Mouse (Mus musculus) granulocyte monocyte progenitor cell, adult 5-6 weeks (primary cell): Measurements from ENCODE around the gene Nmbr. TPM values are rescaled to one million over a fixed set of nuclear protein-coding genes. Genes with fewer than 3 reads are reported as not detected.

Experiments
- ATAC-seq: replicated peaks from 2 replicates; pipeline ENCODE4 v1.8.0; 2016; ENCODE audit warnings: mild to moderate bottlenecking, moderate TSS enrichment, inconsistent platforms; ENCODE audit not compliant: poor library complexity, severe bottlenecking
- total RNA-seq, 2 experiments: library from RNA; stranded (forward) in 1 of 2; stranded (reverse) in 1 of 2; fragments of 200-712, 200-1000 nt in 1 of 2; fragments of >200 nt in 1 of 2; fragmentation: Nextera tagmentation in 1 of 2; gene quantifications; 2 replicates each; pipeline ENCODE4 v1.2.3; 2014 to 2017

The Nmbr gene
- total RNA-seq (2014; fragmentation: Nextera tagmentation) (not detected in 2 replicates), total RNA-seq (2017) (not detected in 2 replicates)

DNA sequence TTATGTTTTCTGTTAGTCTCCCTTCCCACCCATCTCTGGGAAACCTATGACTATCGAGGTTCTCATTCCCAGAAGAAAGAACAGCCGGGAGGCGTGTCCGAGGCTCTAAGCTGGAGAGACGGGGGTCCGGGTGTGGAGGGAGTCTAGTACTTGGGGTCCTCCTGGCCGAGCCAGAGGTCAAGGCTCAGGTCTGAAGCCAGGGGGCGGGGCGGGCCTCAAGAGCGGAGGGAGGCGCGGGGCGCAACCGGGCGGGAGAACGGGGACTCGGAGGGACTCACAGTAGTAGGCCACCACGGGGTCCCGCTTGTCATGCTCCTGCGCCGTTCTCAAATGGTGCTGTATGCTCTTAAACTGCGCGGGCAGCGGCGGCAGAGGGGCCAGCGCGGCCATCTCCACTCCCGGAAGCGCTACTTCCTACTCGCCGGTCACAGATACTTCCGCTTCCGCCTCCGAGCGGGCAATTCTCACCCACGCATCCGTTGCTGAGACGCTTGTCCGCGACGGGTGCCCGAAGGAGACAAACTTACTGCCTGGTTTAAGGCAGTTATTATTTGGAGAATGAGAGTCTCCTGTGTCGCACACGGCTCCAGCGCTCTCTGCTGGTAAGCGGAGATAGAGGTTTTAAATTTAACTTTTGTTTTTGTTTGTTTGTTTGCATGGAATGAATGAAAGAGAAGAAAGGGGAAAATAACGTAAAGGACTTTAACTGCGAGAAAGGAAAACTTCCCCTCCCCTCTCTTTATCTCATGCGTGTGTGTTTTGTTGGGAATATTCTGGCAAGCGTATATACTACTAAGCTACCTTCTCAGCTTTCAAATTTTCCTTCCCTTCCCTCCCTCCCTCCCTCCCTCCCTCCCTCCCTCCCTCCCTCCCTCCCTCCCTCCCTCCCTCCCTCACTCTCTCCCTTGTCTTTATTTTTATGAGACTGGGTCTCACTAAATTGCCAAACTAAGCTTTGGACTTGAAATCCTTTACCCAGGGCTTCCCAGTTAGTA is at the start of gene Nmbr, which contains the start of gene Vta1:
TSS of gene Nmbr (plus strand) at position 520 of the 995 bp plus-strand sequence.
TSS of gene Vta1 (minus strand) at position 489 of the 995 bp plus-strand sequence.
- ATAC-seq = peak; percentile 100

DNA sequence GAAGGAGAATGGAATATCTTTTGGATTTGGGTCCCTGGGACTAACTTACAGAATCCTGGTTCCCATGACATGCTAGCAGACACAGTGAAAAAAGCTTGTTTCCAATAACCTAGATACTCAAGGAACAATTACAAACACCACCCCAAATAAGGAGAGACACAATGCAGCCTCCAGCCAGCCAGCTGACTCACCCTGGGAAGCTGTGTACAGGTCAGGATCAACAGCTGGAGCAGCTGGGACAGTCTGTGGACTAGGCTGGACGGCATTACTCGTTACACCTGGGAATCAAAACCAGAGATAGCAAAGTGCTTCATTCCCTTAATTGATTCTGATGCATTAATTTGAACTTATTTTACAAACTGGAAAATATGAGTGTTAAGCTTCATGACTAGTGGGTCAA is 44.5 kb upstream of the Nmbr start:
- no peak for ATAC-seq

DNA sequence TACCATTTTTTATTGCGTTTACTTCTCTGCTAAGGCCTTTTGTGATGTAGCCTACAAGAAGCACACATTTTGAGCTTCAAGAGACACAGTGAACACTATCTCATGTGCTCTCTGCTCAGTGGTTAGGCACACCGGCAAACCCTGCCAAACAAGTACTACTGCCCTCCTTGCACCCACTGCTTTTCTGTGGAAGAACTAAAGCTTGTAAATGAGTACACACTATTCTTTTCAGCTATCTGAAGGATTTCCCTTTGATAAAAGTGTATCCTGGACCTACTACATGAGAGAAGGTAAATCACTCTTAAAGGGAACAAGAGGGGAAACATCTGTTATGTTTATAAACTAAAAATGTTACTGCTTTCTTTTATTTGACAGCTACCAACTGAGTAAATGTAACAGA is 39.2 kb upstream of the Nmbr start:
- no peak for ATAC-seq

DNA sequence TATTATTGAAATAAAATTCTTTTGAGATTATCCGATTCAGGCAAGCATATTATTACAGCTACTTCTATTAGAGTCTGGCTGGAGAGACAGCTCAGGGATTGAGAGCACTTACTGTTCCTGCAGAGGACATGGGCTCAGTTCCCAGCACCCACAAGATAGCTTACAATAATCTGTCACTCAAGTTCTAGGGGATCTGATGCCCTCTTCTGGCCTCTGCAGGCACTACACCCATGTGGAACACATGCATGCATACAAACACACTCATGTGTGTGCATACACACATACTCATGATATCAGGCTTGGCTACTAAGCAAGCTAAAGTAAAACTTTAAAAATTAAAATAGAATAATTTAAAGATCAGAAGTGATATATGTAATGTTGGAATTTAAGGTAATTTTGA is 19.7 kb upstream of the Nmbr start:
- ATAC-seq = no peak

DNA sequence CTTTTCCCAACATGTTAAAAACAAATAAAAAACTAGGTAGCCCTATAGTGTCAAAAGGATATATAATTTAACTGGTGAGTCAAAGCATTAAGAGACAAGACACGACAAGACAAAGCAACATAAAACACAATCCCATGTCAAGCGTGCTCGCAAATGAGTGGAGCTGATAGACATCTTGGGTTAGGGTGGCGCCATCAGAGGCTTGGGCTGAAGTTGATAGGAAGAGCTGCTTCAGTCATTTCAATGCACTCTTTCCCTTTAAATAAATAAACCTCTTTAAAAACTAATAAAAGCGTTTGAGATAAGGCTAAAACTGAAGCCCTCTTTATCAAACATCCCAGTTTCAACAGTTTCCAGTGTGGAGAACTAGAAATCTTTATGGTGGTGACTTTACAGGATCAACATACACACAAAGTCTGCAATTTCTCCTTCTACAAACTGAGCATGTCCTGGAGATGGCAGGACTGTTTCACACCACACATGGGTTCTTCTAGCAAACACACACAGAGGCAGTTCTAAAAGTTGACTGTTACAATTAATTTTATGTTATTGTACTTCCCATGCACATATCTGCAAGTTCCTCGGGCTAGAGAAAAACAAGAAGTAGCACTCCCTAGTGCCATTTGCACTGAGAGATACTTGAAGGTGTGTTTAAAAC is 16.5 kb upstream of the Nmbr start:
- ATAC-seq = no peak

DNA sequence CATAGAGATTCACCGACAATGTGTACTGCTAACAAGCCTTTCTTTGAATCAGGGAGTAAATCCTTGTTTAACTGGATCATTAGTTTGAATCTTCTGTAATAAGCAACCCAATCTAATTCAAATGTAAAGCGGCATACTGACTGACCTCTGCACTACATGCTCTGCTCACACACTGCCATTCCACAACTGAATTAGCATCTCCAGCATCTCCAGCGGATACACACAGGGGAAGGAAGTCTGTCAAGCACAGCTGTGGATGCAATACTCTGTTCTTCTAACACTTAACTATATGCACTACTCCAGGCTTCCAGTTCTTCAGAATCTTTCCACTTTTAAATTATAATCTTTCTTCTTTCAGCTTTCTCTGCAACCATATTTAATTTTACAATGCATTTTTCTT is 15.0 kb upstream of the Nmbr start:
- no peak for ATAC-seq

DNA sequence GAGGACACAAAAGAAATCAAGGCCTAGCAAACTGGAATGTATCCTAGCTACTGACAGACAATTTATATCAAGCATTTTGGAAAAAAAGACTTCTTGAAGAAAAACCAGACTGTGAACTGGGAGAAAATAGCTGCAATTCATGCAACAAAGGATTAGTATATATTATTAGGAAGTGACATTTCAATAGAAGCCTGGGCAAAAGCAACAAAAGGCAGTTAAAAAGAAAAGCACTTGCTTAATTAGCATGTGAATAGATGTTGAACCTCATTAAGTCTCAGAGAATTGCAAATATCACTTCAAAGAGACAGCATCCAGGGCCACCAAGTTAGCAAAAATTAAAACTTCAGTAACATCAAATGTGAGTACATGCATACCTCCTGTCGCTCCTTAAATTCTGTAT is 2.2 kb upstream of the Nmbr start:
- no peak for ATAC-seq

DNA sequence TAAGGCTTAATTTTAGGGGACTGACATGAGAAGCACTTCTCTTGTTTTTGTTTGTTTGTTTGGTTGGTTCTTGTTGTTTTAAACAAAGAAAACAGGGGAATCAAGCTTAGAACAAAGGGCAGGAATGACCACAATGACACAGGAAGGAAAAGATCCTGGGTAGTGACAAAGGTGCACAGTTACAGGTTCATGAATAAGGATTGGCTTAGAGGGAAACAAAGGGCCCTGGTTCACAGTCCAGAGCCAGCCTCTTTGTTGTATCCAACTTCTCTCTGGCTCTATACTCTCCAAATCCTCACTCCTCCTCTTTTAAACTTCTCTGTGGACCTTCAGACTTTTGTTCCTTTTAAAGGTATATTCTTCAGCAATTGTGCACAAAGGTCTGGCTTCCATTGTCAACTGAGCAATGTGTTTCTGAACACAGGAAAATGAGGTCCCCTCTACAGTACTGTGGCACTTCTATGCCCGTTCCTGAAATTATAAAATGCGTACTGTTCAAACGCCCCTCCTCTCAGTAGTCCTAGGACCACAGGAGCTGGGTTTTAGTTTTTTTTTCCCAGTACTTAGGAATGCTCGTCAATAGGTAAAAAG is 1.5 kb upstream of the Nmbr start:
- no peak for ATAC-seq

DNA sequence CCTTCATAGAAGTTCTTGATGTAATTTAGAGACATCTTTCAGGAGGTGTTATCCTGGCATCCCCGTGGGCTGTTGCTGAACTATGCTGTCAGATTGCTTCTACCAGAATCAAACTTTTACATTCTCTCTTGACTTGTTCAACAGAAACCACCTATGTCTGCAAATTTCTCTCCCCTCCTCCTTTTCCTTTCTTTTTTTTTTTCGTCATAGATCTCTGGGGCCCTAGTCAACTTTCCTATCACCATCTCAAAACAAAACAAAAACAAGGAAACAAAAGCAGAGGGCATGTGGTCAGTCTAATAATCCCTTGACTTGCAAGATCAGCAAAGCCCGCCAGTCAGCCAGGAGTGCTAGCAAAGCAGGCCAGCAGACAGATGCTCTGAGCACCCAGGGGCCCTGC is 12.7 kb downstream of the Nmbr start, which contains the start of gene Gje1:
TSS of gene Gje1 (minus strand) at position 101 of the 400 bp plus-strand sequence.
- ATAC-seq = no peak

DNA sequence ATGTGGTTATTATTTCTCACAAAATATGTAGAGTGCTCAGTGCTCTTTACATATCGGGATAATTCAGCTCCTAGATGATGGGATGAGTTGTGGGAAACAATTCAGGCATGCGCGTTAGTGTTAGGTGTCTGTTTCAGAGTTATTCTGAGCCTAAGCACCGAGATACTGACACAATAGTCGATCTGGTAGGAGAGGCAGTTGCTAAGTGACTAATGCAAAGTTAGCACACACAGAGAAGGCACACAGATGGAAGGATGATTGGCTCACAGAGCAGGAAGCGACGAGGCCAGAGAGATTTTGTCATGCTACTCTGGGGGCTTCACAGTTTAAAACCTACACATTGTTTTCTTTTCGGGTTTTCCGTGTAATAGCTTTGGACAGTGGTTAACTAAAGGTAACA is 20.3 kb downstream of the Nmbr start:
- no peak for ATAC-seq

DNA sequence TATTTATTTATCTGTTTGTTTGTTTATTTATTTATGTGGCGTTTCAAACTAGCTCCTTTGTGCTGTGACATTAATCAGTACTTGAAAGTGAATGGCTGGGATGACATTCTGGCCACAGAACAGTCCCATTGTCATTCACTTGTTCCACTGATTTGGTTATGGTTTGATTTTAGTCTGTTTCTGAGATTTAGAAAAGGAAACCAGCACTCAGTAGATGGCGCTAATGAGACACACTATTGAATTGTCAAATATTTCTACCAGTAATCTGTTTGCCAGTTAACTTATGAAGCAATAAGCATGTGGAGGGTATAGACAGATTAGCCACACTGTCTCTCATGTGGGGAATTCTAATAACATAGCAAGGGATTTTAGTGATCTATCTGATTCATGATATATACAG is 28.9 kb downstream of the Nmbr start:
- peak; percentile 25; the same call in 1 of the 2 replicates for ATAC-seq

DNA sequence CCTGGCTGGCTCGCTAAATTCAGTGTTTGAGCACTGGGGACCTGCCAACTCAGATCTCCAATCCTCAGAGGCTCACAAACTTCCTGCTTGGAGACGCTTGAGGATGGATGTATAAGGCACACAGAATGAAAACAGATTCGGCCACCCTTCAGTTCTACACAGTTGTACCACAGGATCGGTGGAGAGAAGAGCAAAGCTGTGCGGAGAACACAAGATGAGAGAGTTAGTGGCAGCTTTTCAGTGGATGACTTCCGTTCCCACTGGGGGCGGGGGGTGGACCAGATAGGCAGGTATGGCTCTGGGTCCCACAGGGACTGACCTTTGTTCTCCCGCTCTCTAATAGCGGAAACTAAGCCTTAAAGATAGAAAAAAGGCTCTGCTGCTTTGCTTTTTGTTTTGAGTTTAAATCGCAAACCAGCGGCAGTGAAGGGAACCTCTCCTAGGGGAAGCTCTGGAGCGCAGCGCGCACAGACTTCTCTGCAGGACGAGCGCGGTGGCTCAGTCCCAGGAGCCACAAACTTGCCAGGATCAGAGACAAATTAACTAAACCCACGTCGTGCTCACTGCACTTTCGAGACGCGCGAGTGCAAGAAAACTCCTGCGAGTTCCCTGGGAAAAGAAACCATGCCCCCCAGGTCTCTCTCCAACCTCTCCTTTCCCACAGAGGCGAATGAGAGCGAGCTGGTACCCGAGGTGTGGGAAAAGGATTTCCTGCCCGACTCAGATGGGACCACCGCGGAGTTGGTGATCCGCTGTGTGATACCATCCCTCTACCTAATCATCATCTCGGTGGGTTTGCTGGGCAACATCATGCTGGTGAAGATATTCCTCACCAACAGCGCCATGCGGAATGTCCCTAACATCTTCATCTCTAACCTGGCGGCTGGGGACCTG is 54.5 kb downstream of the Nmbr start:
- ATAC-seq = no peak

DNA sequence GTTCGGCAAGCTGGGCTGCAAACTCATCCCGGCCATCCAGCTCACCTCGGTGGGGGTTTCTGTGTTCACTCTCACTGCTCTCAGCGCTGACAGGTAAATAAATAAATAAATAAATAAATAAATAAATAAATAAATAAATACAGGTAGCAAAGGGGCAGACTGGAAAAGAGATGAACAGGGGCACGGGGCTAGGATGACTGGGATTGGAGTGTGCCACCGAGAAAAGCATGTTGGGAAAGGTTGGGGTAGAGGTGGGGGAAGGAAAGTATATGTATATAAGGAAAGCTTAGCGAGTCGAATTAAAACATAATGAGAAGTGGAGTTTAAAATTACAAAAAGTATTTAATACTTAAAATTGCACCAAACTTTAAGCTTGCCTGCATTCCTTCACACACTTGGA is 55.2 kb downstream of the Nmbr start:
- ATAC-seq = no peak

DNA sequence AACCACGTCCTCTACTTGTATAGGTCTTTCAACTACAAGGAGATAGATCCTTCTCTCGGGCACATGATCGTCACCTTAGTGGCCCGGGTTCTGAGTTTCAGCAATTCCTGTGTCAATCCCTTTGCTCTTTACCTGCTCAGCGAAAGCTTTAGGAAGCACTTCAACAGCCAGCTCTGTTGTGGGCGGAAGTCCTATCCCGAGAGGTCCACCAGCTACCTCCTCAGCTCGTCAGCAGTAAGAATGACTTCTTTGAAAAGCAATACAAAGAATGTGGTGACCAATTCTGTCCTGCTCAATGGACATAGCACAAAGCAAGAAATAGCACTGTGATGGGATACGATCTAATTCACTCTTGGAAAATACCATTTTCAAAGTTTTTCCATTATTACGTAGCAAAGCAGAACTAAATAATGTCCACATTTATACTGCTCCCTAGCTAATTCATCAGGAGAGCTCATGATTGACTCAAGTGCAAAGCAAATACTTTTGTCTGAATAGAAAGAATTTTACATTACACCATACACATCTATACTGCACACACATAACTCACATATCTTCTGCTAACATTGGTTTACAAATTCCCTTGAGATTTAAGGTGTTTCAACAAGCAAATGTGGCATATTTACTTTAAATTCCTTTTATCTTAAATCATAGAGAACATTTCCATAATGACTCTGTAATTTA is 65.0 kb downstream of the Nmbr start:
- ATAC-seq = no peak

DNA sequence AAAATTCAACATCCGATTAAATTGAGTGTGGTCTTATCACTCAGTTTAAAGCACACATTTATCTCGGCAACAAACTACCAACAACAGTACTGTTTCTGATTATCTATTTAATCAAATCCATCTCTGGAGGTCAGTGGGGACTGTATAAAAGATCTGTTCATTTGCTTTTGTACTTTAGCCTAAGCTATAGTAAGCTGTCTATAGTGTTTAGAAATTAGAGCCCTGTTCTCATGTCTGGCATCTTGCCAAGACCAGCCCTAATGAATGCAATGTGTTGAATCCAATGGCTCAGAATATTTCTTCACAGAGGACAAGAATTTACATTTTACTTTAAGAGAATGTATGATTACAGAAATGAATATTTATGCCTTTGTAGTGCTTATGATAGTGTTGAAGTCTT is 69.1 kb downstream of the Nmbr start:
- ATAC-seq = no peak

DNA sequence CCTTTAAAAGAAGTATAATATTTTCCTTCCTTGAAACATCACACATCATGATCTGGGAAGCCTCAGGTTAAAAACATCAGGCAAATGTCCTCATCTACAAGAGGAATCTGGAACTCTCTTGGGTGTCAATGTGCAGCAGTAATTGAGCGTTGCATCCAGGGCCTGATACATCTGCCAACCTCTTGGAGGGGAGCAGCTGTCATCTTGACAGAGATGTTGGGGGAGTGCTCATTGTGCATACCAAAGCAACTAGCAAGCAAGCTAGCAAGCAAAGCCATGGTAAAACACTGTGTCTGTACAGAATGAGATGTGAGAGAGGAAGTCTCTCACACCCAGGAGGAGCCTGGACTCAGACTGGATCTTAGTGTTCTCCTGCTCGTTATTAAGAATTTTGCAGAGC is 84.6 kb downstream of the Nmbr start:
- no peak for ATAC-seq

DNA sequence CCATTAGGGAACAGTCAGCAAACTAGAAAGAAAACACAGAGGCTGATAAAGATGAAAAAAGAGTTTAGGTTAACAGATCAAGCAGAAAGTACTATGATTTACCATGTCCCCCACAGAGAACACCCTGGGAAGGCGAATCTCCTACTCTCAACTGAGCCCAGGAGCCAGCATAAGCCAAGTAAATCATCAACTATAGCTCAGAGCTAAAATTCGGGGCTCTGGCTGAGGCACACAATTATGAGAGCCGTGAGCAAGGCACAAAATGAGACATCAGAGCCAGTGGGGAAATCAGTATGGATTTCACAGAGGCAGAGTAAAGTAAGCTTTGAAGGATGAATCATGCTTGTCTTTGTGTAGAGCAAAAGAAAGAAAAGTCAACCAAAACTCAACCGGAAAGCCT is 111.6 kb downstream of the Nmbr start:
- no peak for ATAC-seq
